Mouse (Mus musculus) c-Kit-positive CD71-negative TER-119-negative erythroid progenitor cells, embryonic 14.5 days (primary cell): ENCODE results near the gene Prune1.
A peak's percentile ranks its signal among the peaks of the same experiment; 100 is the strongest.
"Not testable (repeated sequence)": the region's sequence is repeated elsewhere in the genome, so short reads cannot be mapped to it uniquely, and the experiment has no call there.

Experiments
- DNase-seq: peaks from one replicate; pipeline ENCODE4 v3.0.0-alpha.2; 2013; ENCODE audit warnings: low read depth

The Prune1 gene

DNA sequence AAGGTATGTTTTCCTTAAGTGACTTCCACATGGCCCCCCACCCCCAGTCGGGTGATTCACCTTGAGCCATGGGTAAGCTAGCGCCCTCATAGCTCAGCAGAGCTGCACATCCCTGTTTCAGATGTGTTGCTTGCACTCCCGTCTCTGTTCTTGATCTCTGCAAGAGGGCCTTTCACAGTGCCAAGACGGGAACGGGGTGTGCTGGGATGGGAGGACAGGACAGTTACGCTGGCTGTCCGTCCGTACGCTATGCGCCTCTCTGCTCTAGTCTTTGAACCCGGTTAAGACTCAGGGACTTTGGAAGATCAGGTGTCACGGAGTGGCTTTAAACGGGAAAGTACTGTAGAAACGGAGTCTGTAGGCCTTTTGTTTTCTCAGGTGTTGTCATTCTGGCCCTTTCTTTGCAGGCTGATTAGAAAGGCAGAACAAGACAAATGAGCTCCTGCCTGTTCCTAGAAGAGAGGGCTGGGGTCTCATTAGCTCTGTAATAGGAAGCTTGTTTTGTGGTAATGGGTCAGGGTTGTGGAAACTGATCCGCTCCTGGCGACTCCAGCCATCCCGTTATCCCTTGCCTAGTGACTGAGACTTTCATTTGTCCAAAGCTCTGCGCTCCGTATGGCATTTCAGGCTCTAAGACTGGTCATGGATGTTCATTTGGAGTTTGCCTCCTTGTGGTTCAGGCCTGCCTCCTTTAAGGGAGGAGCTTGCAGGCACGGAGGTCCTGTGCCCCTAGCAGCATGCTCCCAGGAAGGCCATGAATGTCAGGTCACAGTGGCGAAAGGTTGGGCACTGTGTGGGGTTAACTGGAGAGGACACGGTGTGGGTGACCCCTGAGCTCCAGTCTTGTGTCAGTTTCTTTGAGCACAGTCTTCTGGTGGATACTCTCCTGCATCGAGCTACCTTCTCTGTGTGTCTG, 46.2 kb downstream of the Prune1 start:
- no peak for DNase-seq

DNA sequence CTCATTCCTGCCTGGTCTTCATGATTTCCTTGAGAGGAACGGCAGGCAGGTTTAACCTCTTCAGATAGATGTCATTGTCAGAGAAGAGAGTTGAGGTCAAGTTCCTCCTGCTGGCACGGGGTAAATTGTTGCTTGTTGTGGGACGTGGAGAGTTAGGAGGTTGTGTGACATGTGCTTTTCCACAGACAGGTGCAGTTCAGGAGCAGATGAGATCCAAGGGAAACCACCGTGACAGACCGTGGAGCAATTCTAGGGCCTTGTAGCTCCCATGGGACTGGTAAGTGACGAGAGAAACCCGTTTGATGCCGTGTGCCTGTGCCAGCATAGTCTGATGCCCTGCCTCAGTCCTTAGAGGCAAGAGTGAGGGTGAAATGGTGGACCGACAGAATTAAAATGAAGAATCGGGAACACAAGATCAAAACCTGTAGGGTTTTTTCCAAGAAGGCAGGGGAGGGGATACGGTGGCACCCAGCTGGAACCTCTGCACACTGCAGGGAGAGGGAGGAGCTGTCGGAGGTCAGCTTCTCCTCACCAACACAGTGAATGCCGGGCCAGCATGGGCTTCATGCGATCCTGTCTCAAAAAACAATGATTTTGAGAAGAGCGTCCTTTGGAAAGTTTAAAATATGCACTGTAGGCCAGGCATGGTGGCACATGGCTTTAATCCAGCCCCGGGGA, 48.4 kb downstream of the Prune1 start:
- DNase-seq: no peak

DNA sequence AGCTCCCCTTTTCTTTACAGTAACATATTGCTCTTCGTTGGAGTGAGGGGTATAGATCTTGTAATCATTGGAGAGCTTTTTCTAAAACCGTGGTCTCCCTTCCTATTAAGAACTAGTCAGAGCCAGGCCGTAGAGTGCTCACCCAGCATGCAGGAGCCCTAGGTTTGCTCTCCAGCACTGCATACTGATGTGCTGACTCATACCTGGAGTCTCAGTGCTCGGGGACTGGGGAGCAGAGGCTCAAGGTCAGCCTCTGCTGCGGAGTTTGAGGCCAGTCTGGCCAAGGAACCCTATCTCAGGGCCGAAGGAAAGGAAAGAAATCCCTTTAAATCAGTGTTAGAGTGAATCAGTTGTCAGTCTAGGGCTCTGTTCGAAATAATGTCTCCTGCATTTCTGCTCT, 49.1 kb downstream of the Prune1 start:
- no peak for DNase-seq

DNA sequence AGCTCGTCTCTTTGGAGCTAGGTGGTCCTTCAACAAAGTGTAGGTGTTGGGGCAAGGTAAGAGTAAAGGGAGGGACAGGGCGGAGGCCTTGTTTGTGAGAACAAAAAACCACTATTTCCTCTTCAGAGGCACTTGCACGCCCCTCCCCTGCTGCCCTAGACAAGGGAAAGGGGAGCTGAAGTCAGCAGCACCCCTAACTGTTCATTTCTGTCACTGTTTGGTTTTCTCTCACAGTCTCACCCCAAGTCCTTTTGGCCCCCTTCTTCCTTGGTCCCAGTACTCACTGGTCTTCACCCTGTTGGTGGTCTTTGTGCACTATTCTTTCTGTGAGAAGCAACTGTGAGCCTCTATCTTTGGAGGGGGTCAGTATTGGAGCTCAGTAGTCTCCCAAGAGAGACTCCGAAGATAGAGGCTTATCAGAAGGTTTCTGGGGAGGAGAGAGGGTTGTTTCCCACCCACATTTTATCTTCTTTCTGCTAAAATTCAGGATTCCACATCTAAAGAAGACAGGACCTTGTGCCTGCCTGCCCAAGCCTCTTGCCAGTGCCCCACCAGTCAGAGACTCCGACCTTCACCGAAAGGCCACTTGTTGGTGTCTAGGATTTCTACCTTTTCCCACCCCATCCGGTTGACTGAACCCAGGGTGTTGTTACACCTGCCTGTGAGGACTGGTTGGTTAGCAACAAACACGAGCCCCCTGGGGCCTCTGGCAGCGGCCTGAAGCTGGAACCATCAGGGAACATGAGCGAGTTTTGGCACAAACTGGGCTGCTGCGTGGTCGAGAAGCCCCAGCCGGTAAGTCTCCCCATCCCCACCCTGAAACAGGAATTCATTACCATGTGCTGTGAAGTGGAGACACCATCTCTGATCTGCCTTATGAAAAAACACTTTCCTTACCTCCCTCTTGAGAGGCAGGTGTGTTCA, 50.3 kb downstream of the Prune1 start, which contains the start of gene Mllt11:
Gene Mllt11, minus strand, starts transcription at position 874 of the 924 bp plus-strand sequence.
- no peak for DNase-seq

GRCm38 (mm10) chr3:95230495-95231297, 51.2 kb downstream of the Prune1 start:
- no peak for DNase-seq

- DNase-seq: no peak
Observed at GRCm38 (mm10) chr3:95229781-95230494, 51.9 kb downstream of the Prune1 start.

GRCm38 (mm10) chr3:95228894-95229780, 52.7 kb downstream of the Prune1 start:
- DNase-seq: no peak

DNA sequence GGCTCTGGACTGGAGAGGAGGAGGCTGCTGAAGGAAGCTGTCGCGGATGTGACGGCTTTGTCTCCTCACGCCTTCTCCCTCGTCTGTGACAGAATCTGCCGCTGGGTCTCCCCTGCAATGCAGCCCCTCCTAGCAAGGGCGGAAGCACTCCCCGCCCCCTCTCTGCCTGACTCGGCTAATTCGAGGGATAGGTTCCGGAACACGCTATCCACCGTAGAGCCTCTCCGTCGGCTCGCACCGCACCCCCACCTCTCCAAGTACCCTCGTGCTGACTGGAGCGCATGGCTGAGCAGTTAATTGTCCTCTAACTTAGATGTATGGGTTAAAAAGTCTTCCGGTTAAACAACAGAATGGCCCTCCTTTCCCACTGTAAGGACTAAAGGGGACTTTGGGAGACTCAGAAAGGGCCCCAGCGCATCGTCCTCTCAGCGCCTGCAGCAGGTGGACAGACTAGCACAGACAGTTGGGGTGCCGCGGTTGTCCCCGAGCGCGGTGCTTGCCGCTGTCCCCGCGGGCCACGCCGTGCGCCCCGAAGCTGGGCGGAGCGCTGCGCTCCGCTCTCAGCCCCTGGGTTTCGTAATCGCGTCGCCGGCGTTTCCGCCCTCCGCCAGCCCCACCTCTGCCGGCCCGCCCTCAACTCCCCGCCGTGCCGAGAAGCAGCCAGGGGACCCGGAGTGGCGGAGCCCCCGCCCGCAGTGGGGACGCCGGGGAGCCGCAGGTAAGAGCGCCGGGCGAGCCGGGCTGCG, 53.6 kb downstream of the Prune1 start, which contains the start of gene Cdc42se1:
Gene Cdc42se1, plus strand, starts transcription at position 585 of the 746 bp plus-strand sequence.
- DNase-seq: peak; percentile 78

GRCm38 (mm10) chr3:95227214-95227613, 54.7 kb downstream of the Prune1 start:
- DNase-seq: no peak

DNA sequence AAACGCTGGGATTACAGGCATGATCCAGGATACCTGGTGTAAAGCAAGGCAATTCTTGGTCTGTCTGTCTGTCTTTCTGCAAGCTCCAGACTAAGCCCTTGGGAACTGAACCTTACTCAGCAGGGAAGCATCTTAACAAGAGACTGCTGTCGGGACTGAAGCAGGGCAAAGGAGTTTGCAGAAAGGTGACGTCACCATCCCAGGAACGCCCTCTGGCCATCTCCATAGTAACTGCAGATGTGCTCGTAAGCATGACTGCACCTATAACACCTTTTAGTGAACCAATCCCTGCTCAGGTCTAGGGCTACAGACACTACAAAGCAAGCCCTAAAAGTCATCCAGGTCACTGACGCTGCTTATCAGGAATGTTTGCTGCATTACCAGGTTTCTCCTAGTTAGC, 57.6 kb downstream of the Prune1 start:
- DNase-seq: no peak

- no peak for DNase-seq
Observed at GRCm38 (mm10) chr3:95223041-95223440, 58.8 kb downstream of the Prune1 start.

DNA sequence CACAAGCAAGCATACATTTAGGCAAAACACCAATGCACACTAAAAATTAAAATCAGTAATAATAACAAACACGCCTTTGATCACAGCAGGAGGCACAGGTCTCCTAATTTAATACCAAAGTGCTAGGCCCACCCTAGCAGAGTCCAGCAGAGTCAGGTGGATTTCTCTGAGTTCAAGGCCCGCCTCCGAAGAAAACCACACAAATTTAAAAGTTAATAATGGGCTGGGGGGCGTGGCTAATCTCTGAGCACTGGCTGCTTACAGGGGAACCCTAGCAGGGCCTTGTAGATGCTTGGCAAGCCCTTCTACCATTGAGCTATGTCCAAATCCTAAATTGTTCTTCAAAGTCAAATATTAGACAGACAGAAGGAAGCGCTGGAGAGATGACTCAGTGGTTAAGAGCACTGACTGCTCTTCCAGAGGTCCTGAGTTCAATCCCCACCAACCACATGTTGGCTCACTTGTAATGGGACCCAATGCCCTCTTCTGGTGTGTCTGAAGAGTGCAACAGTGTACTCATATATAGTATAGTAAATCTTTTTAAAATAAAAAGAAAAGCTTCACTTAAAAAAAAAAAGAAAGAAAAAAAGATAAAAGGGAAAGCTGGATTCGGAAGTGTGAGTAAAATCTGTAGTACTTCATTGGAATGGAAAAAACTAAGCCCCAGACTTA, 63.3 kb downstream of the Prune1 start:
- no peak for DNase-seq

- peak; percentile 88 for DNase-seq
Observed at GRCm38 (mm10) chr3:95217255-95218134, 64.4 kb downstream of the Prune1 start, which contains the start of gene Gabpb2. Gene Gabpb2, minus strand, starts transcription at chr3:95217916.

GRCm38 (mm10) chr3:95216655-95217254, 65.1 kb downstream of the Prune1 start:
- DNase-seq: no peak

DNA sequence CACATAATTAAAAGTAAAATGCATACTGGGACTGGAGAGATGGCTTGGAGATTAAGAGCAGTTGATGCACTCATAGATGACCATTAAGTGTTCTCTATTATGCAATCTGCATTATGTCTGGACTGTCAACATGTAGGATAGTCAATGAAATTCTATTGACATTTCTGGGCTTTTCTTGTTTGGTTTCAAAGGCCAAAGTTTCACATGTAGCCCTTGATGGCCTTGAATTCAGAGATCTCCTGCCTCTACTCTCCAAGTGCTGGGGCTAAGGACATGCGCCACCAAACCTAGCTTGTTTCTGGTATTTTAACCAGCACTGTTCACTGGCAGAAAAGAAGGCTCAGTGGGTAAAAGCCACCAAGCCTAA, 68.3 kb downstream of the Prune1 start:
- DNase-seq: no peak

DNA sequence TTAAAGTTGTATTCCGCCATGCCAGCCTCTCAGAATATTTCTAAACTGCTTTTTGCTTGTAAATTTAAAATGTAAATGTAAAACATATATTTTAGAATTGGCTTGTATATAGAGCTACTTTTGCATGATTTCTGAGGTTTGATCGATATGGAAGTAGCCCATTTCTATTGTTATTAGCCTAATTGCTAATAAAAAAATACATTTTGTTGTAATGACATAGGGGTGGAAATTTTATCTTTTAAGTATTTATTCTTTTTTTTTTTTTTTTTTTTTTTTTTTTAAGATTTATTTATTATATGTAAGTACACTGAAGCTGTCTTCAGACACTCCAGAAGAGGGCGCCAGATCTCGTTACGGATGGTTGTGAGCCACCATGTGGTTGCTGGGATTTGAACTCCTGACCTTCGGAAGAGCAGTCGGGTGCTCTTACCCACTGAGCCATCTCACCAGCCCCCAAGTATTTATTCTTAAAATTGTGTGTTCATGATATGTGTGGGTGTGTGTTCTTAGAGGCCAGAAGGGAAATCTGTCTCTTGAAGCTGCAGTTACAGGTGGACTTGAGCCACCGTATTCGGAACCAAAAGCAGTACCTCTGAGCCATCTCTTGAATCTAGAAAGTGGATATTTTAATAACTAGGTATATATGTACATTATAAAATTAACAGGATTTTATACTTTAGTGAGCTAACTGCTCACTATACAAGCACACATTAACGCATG, 68.8 kb downstream of the Prune1 start:
- not testable (repeated sequence) for DNase-seq
